Mouse (Mus musculus) forebrain, embryonic 13.5 days (tissue): ENCODE measurements at regions not wholly inside any gene's neighbourhood (a gene's known extent, or its start where the extent isn't known, plus 50 kb on each side); places are given as distances from the start of the nearest gene placed in this dataset.

Experiments
- ATAC-seq: fragments of 200-750 bp; cut with Nextera tagmentation; 2 replicates; pipeline ENCODE4 v1.8.0; 2017
- H3K27ac ChIP-seq: fragments of 300-500 bp; sonication (generic); 2 replicates; pipeline ENCODE4 v1.5.1; 2015; ENCODE audit warnings: inconsistent platforms, mild to moderate bottlenecking, moderate library complexity
- H3K27me3 ChIP-seq: fragments of 300-500 bp; sonication (generic); 2 replicates; pipeline ENCODE4 v1.6.1; 2015; ENCODE audit warnings: mild to moderate bottlenecking, inconsistent platforms
- H3K36me3 ChIP-seq: fragments of 300-500 bp; sonication (generic); 2 replicates; pipeline ENCODE4 v1.6.1; 2015; ENCODE audit warnings: mild to moderate bottlenecking, inconsistent platforms; ENCODE audit not compliant: poor library complexity, severe bottlenecking
- H3K4me1 ChIP-seq: fragments of 300-500 bp; sonication (generic); 2 replicates; pipeline ENCODE4 v1.6.1; 2015; ENCODE audit warnings: inconsistent platforms
- H3K4me2 ChIP-seq: fragments of 300-500 bp; sonication (generic); 2 replicates; pipeline ENCODE4 v1.6.1; 2015; ENCODE audit warnings: inconsistent platforms, mild to moderate bottlenecking, moderate library complexity
- H3K4me3 ChIP-seq: fragments of 300-500 bp; sonication (generic); 2 replicates; pipeline ENCODE4 v1.5.1; 2015; ENCODE audit warnings: mild to moderate bottlenecking, inconsistent platforms
- H3K9ac ChIP-seq: fragments of 300-500 bp; sonication (generic); 2 replicates; pipeline ENCODE4 v1.6.1; 2015; ENCODE audit warnings: mild to moderate bottlenecking, inconsistent platforms
- H3K9me3 ChIP-seq: fragments of 300-500 bp; sonication (generic); replicated peaks from 2 replicates; pipeline ENCODE4 v1.6.1; 2016; ENCODE audit warnings: inconsistent platforms
- WGBS: fragments of 180-500 bp; shearing (Covaris S2); methylation state at CpG from one replicate; pipeline ENCODE4 v1.1.7; 2015; 5-methylcytosine and 5-hydroxymethylcytosine counted together

DNA sequence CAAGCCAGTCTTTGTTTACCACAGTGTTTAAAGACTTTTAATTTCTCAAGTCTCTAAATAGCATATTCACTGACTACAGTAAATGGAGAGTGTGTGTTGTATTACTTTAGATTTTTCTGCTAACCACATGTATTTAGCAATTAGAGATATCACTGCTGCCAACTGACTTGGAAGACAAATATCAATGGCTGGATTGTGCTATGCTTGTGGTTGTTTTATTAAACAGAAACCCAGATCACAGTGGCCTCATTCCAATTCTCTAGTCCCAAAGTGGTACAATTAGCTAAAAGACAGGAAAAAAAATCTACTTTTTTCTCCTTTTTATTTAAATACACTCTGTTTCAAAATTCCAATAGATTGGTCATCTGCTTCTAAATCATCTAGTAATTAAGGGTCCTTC, 72.6 kb downstream of the Zfp120 start:
- H3K9ac ChIP-seq, result no peak overlapping the region
- H3K27ac ChIP-seq, result no peak overlapping the region
- H3K4me3 ChIP-seq, result no peak overlapping the region
- no peaks in the 10 kb centered on the region for H3K27me3 ChIP-seq
- H3K4me2 ChIP-seq, result no peak overlapping the region
- no peaks in the 10 kb centered on the region for H3K36me3 ChIP-seq
- H3K9me3 ChIP-seq, result no peaks in the 10 kb centered on the region
- no peak for ATAC-seq
- H3K4me1 ChIP-seq, result no peaks in the 10 kb centered on the region

DNA sequence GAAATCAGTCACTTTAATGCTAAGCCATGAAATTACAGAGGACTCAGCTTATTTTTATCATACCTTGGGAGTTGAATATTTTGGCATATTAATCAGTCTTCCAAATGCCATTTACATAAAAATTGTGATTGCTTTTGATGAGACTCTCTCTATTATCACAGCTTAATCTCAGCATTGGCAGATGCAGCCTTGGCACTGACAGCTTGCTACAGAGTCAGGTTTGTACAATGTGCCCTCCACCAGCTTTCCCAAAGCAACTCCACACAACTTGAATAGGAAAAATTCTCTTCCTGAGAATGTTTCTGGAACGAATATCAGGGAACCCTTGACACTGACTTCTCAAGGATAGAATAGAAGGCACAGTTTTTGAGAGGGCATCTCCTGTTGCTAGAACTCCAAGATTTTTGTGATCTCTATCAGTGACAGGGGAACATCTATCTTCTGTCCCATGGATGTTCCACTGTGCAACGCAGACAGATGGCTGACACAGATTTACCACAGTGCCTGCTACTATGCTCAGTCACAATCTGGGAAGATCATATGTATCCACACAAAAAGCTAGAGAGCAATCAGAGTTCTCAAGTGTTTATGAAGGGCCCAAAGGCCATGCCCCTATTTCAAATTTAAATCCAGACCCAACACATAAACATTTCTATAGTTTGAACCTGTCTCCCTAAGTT, 76.3 kb downstream of the Zfp120 start:
- no peak overlapping the region for H3K9ac ChIP-seq
- no peak overlapping the region for H3K4me2 ChIP-seq
- no peaks in the 10 kb centered on the region for H3K4me1 ChIP-seq
- no peaks in the 10 kb centered on the region for H3K27me3 ChIP-seq
- no peaks in the 10 kb centered on the region for H3K9me3 ChIP-seq
- no peak overlapping the region for H3K4me3 ChIP-seq
- ATAC-seq, result no peak
- H3K36me3 ChIP-seq, result no peaks in the 10 kb centered on the region
- 76% methylated on average over 2 of the region's 2 CpGs for WGBS
- H3K27ac ChIP-seq, result no peak overlapping the region

DNA sequence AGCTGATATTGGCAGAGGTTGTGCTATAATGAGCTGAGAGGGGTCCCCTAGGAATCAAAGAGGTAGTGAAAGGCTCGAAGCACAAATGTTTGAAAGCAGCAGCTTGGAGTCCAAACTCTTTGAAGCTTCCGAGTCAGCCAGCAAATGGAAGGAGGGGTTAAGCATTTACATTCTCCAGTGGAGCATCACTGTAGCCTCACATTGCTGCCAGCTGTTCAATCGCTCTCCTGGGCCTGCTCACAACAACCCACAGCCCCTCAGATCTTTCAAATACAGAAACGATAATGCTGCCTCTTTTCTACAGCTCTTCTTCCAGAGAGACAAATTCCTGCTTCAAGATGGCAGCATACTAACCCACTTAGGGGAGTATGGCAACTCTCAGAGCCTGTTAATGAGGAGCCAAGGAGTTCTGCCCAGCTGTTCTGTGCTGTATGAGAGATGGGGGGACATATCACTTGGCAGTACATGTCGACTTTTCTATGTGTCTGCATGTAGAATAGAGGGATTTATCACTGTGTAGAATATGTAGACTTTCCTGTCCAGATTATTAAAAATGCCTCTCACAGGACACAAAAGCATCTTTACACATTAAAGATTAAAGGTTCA, 79.8 kb downstream of the Zfp120 start:
- ATAC-seq, result 0 out of 2 replicates have a peak, but pooled peaks have one; percentile 10
- Histone ChIP-seq H3K9ac (no peak overlapping the region), H3K27ac (no peak overlapping the region), H3K27me3 (no peaks in the 10 kb centered on the region), H3K4me1 (no peaks in the 10 kb centered on the region), H3K36me3 (no peaks in the 10 kb centered on the region), H3K9me3 (no peaks in the 10 kb centered on the region), H3K4me3 (no peak overlapping the region), H3K4me2 (no peak overlapping the region)
- 66% methylated on average over 5 of the region's 5 CpGs for WGBS
